33 mouse cellular contexts compared by ENCODE assay signal in the genomic region with DNA sequence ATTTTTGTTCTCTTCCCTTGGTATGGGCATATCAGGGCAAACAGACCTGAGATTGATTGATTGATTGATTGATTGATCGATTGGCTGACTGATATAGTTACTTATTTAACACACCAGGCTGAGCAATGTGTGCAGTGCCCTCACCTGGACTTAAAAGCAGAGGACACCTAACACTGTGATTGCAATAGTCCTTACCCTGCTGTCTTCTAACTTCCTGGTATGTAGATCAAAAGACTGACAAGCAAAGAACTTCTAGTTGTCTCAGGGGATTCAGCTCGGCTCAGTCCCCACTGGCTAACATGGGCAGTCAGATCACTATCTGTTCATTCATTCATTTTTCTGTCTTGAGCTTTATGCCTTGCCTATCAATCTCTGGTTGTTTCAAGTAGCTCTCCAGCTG. TPM values are rescaled to one million over a fixed set of nuclear protein-coding genes. Genes with fewer than 3 reads are reported as not detected.
"Had no signal": no experiment of that assay in that cellular context is flagged by ENCODE, and none has a peak within 500 bp of the region (broad histone marks: within the 10 kb centered on the region; RNA-seq: fewer than 3 reads in every experiment).

No protein-coding gene starts in this region.

- H3K4me1 ChIP-seq: intestine, embryonic 15.5 days; limb, embryonic 10.5 days; limb, embryonic 13.5 days; liver, embryonic 13.5 days; lung, embryonic 15.5 days; neural tube, embryonic 13.5 days had no signal

- H3K27me3 ChIP-seq: intestine, embryonic 15.5 days; limb, embryonic 13.5 days; liver, embryonic 13.5 days; lung, embryonic 15.5 days; megakaryocyte, embryonic 14.5 days; midbrain, embryonic 13.5 days; neural tube, embryonic 13.5 days had no signal

- H3K4me2 ChIP-seq: intestine, embryonic 15.5 days; limb, embryonic 13.5 days; liver, embryonic 13.5 days; lung, embryonic 15.5 days; midbrain, embryonic 13.5 days; neural tube, embryonic 13.5 days had no signal

- H3K9me3 ChIP-seq: intestine, embryonic 15.5 days; limb, embryonic 10.5 days; limb, embryonic 13.5 days; liver, embryonic 13.5 days; lung, embryonic 15.5 days; megakaryocyte, embryonic 14.5 days; midbrain, embryonic 10.5 days; midbrain, embryonic 13.5 days; neural tube, embryonic 13.5 days had no signal

- DNase-seq: kidney, adult 2 months; kidney, postnatal 25 days; layer of hippocampus, adult 9-11 months; liver, embryonic 13.5 days; lung, adult 18-20 months; lung, postnatal 10 days; lung, postnatal 36 days; right cerebral cortex, postnatal 14 days; right cerebral cortex, postnatal 4 days; spleen, adult 18-20 months; thymus, adult 2 months; thymus, postnatal 14 days; thymus, postnatal 4 days had no signal

- H3K27ac ChIP-seq: intestine, embryonic 15.5 days; kidney, postnatal 0 days; layer of hippocampus, adult 2 months; limb, embryonic 10.5 days; limb, embryonic 13.5 days; liver, embryonic 13.5 days; lung, embryonic 15.5 days; midbrain, embryonic 10.5 days; midbrain, embryonic 13.5 days; neural tube, embryonic 13.5 days; stomach, postnatal 0 days had no signal

- ATAC-seq: intestine, embryonic 15.5 days; midbrain, embryonic 13.5 days; midbrain, embryonic 16.5 days had no signal

- H3K9ac ChIP-seq: intestine, embryonic 15.5 days; limb, embryonic 13.5 days; liver, embryonic 13.5 days; lung, embryonic 15.5 days; midbrain, embryonic 13.5 days; neural tube, embryonic 13.5 days had no signal

- H3K36me3 ChIP-seq: intestine, embryonic 15.5 days; limb, embryonic 10.5 days; limb, embryonic 13.5 days; liver, embryonic 13.5 days; lung, embryonic 15.5 days; midbrain, embryonic 10.5 days; midbrain, embryonic 13.5 days; neural tube, embryonic 13.5 days had no signal

- H3K4me3 ChIP-seq: intestine, embryonic 15.5 days; layer of hippocampus, adult 2 months; limb, embryonic 10.5 days; limb, embryonic 13.5 days; liver, embryonic 13.5 days; lung, embryonic 15.5 days; megakaryocyte, embryonic 14.5 days; midbrain, embryonic 10.5 days; midbrain, embryonic 13.5 days; myocyte; neural tube, embryonic 13.5 days had no signal

RNA-seq across cellular contexts. Expression of a gene that starts 31.3 kb away (rescaled TPM):
- total RNA-seq: layer of hippocampus, adult 2 months; layer of hippocampus, postnatal 25 days; left cerebral cortex, adult 18-20 months; left cerebral cortex, postnatal 25 days; monocyte, adult 5-6 weeks had no signal
- polyA plus RNA-seq: intestine, embryonic 15.5 days; kidney, embryonic 14.5 days; kidney, postnatal 0 days; large intestine, adult 2 months; limb, embryonic 13.5 days; liver, embryonic 13.5 days; lung, embryonic 15.5 days; midbrain, embryonic 10.5 days; midbrain, embryonic 13.5 days; myocyte; neural tube, embryonic 13.5 days; stomach, embryonic 14.5 days; thymus, adult 2 months had no signal
